Mouse (Mus musculus): ENCODE measurements at regions not wholly inside any gene's neighbourhood (a gene's known extent, or its start where the extent isn't known, plus 50 kb on each side); places are given as distances from the start of the nearest gene placed in this dataset.
"Not testable (repeated sequence)": the region's sequence is repeated elsewhere in the genome, so short reads cannot be mapped to it uniquely, and the experiment has no call there.

DNA sequence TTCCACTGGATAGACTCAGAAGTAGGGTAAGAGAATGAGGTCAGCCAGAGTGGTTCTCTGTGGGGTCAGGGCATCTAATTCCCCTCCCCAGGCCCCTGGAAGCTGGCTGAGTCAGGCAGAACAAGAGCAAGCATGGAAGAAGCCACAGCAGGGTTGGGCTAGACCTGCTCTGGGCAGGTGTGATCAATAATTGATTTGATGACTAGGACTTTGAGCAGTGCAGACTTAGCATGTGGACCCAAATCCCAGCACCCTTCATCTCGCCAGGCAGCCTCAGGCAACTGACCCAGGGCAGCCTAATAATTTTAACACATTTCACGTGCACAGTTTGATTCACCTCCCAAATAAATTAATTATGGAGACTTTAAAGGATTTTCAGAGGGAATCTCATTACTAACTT, 67.2 kb downstream of the Qdpr start:
- ATAC-seq (replicated peaks; ENCODE audit: insufficient number of reproducible peaks, low FRiP score, low TSS enrichment, poor library complexity, severe bottlenecking), result no peak

DNA sequence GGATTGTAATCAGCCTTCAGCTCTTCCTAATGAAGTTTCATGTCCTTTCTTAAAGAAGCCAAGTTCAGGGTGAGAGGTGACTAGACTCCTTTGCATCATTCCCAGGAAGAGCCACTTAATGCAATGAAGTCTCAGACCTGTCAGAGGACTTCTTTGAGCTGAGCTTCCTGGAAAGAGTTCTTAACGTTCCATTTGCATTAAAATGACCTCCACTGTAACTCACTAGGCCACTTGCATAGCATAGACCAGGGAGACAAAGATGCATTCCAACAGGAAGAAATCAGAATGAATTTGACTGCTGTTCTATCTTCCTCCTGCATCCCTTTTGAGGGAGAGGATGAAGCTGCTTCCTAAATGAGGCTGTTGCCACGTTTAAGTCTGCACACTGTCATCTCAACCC, 71.5 kb downstream of the Qdpr start:
- no peak for ATAC-seq (replicated peaks; ENCODE audit: insufficient number of reproducible peaks, low FRiP score, low TSS enrichment, poor library complexity, severe bottlenecking)

DNA sequence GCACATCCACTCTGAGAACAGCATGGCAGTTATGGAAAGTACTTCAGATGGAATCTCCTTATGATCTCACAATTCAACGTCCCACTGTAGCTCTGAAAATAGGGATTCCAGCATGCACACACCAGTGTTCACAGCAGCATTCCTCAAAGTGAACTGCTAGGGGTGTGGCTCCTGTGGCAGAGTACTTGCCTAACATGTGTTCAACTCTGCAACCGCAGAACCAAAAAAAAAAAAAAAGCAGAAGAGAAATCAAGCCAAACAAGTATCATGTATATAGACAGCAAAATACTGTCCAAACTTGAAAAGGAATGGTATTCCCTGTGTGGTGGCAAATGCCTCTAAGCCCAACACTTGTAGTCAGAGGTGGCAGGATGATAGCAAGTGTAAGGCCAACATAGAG, 77.0 kb downstream of the Qdpr start:
- no peak for ATAC-seq (replicated peaks; ENCODE audit: insufficient number of reproducible peaks, low FRiP score, low TSS enrichment, poor library complexity, severe bottlenecking)

DNA sequence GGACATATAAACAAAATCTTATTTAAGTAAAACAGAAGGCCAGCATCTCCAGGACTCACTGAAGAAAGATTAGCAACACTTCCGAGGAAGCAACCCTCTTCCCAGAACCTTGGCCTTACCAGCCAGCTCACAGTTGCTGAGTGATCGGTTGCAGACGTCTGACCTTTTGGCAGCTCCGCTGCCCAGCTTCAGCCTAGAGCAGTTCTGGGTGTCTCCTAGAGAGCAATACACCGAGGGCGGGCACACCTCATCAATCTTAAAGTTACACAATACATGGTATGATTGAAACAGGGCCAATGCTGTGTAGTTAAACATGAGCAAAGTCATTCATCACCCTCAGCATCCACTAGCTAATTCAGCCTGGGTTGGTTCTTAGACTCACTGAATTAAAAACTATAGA, 81.6 kb downstream of the Qdpr start:
- ATAC-seq (replicated peaks; ENCODE audit: insufficient number of reproducible peaks, low FRiP score, low TSS enrichment, poor library complexity, severe bottlenecking), result no peak

DNA sequence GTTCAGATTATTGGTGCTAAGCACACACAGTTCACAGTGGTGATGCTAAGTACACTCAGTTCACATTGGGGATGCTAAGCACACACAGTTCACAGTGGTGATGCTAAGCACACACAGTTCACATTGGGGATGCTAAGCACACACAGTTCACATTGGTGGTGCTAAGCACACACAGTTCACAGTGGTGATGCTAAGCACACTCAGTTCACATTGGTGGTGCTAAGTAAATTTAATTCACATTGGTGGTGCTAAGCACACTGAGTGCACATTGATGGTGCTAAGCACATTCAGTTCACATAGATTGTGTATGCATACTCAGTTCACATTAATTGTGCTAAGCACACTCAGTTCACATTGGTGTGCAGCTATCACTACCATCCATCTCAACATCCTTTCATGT, 89.8 kb downstream of the Qdpr start:
- no peak for ATAC-seq (replicated peaks; ENCODE audit: insufficient number of reproducible peaks, low FRiP score, low TSS enrichment, poor library complexity, severe bottlenecking)

DNA sequence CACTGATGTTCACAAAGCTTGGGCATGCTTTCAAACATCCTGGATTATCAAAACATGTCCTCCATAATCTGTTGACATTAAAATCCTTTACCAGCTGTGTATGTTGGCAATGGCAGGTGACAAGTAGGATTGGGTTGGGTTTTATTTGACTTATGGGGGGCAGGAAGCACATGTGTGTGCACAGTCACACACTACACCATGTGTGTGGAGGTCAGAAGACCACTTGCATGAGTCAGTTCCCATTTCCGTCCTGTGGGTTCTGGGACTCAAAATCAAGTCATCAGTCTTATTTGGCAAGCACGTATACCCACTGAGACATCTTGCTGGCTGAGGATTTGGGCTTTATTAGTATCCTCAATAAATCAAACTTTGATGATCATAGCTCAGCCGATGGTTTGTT, 109.6 kb downstream of the Qdpr start:
- no peak for ATAC-seq (replicated peaks; ENCODE audit: insufficient number of reproducible peaks, low FRiP score, low TSS enrichment, poor library complexity, severe bottlenecking)

DNA sequence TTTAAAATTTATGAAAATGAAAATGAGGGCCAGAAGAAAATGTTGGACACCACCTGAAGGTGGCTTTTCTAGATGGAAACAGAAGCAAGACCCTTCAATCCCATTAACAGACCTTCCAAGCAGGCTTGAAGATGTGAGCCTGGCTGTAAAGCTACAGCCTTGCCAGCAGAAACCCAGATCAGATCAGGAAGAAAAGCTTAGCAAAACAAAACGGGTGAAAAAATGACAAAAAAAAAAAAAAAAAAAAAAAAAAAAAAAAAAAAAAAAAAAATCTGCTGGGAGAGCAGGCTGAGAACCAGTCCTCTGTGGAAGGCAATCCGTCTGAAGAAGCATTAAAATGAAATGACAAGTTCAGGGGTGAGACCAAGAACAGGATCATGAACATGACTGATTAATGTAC, 113.2 kb downstream of the Qdpr start:
- ATAC-seq (replicated peaks; ENCODE audit: insufficient number of reproducible peaks, low FRiP score, low TSS enrichment, poor library complexity, severe bottlenecking), result no peak

DNA sequence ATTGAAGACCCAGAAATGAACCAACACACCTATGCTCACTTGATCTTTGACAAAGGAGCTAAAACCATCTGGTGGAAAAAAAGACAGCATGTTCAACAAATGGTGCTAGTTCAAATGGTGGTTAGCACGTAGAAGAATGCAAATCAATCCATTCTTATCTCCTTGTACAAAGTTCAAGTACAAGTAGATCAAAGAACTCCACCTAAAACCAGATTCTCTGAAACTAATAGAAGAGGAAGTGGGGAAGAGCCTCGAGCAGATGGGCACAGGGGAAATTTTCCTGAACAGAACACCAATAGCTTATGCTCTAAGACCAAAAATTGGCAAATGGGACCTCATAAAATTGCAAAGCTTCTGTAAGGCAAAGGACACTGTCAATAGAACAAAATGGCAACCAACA, 125.6 kb downstream of the Qdpr start:
- ATAC-seq (replicated peaks; ENCODE audit: insufficient number of reproducible peaks, low FRiP score, low TSS enrichment, poor library complexity, severe bottlenecking), result not testable (repeated sequence)

DNA sequence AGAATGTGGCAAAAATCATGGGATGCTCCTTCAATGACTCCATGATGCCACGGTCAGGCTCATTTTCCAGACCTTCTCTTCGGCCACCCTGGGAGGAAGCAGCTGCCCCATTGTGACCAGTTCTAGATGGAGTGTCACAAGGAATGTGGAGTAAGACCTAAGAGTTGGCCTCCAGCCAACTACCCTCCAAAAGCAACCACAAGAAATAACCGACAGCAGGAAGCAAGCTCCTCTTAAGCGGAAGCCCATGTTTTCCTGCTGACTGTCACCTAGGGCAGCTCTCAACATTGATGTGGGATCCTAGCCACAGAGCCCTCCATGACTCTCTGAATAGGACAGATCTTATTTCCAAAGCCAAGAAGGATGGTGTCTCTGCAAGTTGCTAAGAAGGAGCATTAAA, 126.5 kb downstream of the Qdpr start:
- ATAC-seq (replicated peaks; ENCODE audit: insufficient number of reproducible peaks, low FRiP score, low TSS enrichment, poor library complexity, severe bottlenecking), result no peak

DNA sequence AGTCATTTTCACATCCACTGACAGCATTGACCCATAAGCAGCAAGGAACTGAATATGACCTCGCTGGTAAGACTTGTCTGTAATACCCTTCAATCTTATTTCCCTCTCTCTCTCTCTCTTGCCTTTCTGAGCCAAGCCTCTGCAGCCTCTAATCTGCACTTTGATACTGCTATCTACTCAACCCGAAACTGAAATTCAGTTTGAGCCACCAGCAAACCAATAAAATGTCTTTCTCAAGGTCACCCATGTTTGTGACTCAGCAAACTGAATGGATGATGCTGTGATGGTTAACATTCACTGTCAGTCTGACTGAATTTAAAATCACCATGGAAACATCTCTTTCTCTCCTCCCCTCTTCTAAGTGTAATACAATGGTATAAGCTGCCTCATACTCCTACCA, 132.0 kb downstream of the Qdpr start:
- ATAC-seq (replicated peaks; ENCODE audit: insufficient number of reproducible peaks, low FRiP score, low TSS enrichment, poor library complexity, severe bottlenecking), result no peak

DNA sequence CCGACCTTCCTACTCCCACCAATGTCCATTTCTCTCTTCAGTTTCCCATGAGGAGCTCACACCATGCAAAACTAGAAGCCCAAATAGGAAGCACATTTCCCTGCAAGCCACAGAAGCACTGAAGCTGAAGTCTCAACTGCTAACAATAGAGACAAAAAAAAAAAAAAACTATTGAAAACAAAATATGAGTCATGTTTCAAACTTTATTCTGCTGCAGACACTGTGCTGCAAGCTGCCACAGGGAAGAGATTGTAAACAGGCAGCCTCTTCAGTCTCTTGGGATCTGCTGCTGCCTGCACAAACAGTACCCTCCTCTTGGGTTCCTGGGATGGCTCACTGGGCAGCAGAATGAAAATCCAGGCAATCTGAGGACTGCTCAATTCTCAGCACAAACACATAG, 148.9 kb downstream of the Qdpr start:
- ATAC-seq (replicated peaks; ENCODE audit: insufficient number of reproducible peaks, low FRiP score, low TSS enrichment, poor library complexity, severe bottlenecking), result no peak

DNA sequence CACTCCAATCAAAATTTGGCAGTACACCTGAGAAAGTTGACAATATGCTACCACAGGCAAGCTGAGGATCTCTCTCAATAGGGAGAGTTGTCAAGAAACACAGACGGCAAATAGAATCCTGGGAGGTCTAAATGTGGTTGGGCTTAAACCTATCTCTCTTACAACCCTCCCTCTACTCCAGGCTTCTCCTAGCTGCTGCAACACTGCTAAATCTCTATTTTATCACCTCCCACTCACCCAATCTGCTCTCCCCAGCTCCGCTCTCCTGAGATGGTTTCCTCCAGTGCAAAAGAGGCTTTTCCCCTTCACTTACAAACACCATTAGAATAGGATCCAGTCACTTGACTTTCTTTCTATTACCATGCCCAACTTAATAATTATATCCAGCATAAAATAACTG, 151.2 kb downstream of the Qdpr start:
- no peak for ATAC-seq (replicated peaks; ENCODE audit: insufficient number of reproducible peaks, low FRiP score, low TSS enrichment, poor library complexity, severe bottlenecking)

DNA sequence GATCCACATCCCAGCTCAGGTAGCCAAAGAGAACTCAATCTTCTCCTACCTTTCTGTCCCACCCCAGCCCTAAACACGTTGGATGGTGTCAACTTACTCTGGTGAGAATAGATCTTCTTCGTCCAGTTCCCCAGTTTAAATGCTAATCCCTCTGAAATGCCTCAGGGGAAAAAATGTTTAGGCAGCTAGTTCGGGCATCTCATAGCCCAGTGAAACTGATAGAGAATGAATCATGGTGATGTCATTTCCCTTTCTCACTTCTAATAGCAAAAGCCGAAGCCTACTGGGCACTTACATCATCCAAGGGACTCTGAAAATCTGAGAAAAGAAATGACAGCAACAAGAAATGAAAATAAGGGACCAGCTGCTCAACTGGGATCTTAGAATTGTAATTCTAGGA, 154.9 kb downstream of the Qdpr start:
- ATAC-seq (replicated peaks; ENCODE audit: insufficient number of reproducible peaks, low FRiP score, low TSS enrichment, poor library complexity, severe bottlenecking), result 0 out of 2 replicates have a peak, but pooled peaks have one; percentile 31

DNA sequence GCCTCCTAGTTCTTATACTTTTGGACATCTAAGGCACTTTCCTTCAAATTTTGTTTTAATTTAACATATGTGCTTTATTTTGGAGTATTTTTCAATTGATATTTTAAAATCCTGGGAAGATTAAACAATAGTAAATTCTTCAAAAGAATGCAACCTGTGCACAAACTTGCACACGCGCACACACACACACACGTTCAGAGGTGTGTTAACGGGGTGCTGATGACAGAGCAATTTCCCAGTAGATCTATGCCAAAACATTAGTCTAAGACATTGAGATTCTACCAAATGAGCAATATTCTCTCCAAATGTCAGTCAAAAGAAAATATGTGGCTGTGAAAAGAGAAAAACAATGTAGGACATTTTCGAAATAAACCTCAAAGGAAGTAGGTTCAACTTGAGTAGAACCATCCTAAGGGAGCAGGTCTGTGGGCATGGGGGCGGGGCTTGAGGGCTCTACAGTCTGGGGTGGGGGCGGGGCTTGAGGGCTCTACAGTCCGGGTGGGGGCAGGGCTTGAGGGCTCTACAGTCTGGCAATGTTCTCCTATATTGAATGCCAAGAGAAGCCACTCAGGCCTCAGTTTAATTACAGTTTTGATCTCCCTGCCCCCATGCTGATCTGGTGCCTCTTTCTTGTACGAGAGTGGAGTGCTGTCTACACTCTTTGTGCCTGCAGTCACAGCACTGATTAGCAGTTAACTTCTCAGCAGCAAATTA, 157.0 kb downstream of the Qdpr start:
- no peak for ATAC-seq (replicated peaks; ENCODE audit: insufficient number of reproducible peaks, low FRiP score, low TSS enrichment, poor library complexity, severe bottlenecking)

DNA sequence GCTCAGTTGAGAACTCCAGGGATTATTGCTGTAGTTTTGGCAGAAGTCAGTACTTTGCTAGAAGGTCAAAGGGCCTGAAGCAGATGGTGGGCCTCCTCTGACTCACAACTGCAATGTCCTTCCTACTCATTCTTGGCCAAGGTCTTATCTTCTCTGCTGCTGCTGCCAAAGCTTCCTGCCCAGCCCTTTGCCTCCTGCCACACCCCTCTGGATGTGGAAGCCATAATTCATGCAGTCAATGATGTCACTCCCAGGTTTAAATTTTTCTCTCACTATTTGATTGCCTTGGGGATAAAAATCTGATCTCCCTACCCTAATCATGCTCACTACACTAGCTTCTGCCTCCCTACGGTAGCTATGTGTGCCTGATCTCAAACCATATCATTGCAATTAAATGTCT, 157.7 kb downstream of the Qdpr start:
- ATAC-seq (replicated peaks; ENCODE audit: insufficient number of reproducible peaks, low FRiP score, low TSS enrichment, poor library complexity, severe bottlenecking), result no peak

DNA sequence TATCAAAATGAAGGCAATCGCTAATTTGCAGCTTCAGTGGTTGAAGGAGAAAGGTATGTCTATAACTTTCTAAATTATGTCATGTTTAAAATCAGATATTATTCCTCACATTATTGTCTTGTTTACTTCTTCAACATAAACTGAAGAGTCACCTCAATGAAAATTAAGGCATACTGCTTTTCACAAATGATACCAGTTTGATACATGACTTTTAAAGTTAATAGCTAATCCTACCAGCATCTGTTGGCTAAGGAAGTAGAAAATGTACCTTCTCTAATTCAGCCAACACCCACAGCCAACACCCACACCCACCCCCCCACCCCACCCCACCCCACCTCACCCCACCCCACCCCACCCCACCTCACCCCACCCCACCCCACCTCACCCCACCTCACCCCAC, 158.3 kb downstream of the Qdpr start:
- ATAC-seq (replicated peaks; ENCODE audit: insufficient number of reproducible peaks, low FRiP score, low TSS enrichment, poor library complexity, severe bottlenecking), result no peak

DNA sequence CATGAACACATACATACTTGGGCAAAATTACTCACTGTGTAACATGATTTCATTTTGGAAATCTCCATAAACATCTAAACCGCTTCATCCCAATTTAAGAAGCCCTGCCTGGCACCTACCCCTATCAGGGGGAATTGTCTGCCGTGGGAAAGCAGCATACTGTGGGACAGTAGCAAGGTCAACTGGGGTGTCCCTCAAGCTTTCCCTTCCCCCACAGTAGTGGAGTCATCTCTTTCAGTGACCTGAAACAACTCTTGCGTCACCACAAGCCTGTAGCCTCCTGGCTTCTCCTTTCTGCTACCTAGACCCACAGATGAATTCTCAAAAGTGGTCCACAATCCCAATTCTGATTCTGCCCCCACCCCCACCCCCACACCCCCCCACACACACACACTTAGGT, 158.8 kb downstream of the Qdpr start:
- ATAC-seq (replicated peaks; ENCODE audit: insufficient number of reproducible peaks, low FRiP score, low TSS enrichment, poor library complexity, severe bottlenecking), result no peak

DNA sequence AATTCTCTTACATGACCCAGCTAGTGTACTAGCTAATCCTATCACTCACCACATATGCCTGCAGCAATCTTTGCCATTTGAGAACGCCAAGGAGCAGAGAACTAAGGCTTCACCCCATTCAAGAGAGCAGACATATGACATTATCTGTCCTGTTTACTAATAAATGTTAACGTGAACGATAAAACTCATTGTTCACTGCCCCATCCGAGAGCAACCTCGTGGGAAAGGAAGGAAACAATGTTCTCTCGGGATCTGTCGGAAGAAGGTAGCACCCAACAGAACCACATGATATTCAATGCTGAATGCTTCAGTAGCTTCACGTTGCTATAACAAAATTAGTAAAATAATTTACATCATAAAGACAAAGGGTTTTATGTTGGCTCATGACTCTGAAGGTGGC, 163.6 kb downstream of the Qdpr start:
- ATAC-seq (replicated peaks; ENCODE audit: insufficient number of reproducible peaks, low FRiP score, low TSS enrichment, poor library complexity, severe bottlenecking), result no peak

DNA sequence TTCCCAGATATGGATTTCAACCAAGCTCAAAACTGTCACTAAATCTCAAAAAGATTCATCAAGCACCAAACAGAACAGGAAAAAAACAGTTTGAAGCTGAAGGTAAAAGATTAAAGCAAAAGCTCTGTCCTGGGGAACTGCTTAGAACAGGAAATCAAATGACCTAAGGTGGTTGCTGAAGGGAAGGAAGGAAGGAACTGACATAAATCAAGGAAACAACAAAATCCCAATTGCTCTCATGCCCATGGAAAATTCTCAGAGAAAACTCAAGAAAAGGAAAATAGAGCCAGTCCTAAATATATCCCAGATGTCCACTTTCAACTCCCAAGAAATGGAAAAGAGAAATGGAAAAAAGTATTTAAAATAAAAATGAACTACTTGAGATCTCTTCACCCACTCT, 165.4 kb downstream of the Qdpr start:
- ATAC-seq (replicated peaks; ENCODE audit: insufficient number of reproducible peaks, low FRiP score, low TSS enrichment, poor library complexity, severe bottlenecking), result no peak

DNA sequence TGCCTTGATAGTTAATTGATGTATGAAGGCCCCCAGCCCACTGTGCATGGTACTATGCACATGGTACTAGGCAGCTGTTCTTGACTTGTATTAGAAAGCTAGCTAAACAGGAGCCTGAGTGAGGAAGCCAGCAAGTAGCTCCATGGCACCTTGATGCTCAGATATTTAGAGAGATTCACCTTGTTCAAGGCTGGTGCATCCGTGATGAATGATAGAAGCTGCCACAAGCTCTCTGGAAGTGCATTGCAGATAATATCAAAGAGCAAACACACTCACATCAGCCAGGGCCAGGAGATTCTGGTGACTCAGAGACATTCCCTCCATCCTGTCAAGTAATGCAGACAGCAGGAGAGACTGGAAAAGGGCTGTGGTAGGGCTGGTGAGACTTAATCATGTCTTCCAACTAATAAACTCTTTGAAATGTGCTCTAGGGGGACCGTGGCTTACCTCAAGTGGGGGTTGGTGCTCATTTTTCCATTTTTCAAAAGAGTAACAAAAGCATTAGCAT, 166.1 kb downstream of the Qdpr start:
- no peak for ATAC-seq (replicated peaks; ENCODE audit: insufficient number of reproducible peaks, low FRiP score, low TSS enrichment, poor library complexity, severe bottlenecking)
